Mouse (Mus musculus): Measurements from ENCODE around the gene Rbfox2.

GRCm38 (mm10) chr15:77264314-77264713 lies 42.5 kb downstream of the Rbfox2 start:
- TF ChIP-seq POLR2AphosphoS5 (IDR thresholded peaks at IDR 0.05; ENCODE audit: insufficient replicate concordance, low read depth, low read length), result no peak
- no peak for TF ChIP-seq CTCF (IDR thresholded peaks at IDR 0.05; ENCODE audit: low read depth, low read length)

All from G1E (cell line).